Mouse (Mus musculus): ENCODE results near the gene Rnf182.

DNA sequence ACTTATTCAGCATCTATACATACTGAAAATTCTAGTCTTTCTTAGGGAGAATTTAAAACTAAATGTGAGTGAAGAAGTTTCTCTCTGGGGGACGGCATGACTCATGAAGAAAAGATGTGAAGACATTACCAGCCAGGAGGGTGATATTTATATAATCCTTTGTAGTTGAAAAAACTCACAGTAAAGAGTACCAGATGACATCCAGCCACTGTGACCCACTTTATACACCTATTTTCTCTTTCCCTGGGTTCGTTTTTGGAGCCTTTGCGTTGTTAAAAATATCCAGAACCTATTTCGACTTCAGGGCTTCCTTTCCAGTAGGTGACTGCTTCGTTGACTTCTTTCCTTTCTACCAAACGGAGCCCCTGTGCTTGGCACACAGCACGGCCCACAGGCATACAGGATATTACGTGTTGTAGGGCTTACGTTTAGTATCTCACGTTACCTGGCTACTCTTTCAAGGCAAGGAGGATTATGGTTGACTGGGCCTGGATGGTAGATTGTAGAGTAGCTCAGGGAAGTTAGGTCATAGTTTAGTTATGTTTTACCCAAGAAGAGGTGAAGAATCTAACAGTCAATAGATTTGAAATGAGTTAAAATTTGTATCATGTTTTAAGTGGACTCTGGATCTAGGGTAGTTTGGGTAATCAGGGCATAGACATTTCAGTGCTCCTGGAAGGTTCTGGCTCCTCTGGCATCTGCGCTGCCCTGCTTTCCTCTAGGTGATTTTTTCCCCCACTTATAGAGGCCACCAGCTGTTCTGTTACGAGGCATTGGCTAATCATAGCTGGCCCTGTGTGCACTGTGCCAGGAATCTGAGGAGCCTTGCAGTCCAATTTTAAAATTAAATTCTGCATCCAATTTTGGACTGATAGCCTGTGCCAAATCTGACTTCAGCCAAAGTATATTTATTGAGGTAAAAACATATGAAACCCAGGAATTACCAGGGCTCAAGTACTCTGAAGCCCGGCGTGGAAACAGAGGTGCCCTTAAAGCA, 27.4 kb upstream of the Rnf182 start:
- TF ChIP-seq CTCF (IDR thresholded peaks at IDR 0.05; ENCODE audit: borderline replicate concordance, control insufficient read depth, extremely low read depth, insufficient read depth, low read length, poor library complexity) (no peak), POLR2A (IDR thresholded peaks at IDR 0.05; ENCODE audit: control insufficient read depth, extremely low read depth, insufficient read depth, low read length, poor library complexity) (no peak)
